Mouse (Mus musculus) forebrain, embryonic 10.5 days (tissue): Measurements from ENCODE around the gene Naa15. TPM values are rescaled to one million over a fixed set of nuclear protein-coding genes. Genes with fewer than 3 reads are reported as not detected.
"Not testable (repeated sequence)": the region's sequence is repeated elsewhere in the genome, so short reads cannot be mapped to it uniquely, and the experiment has no call there.

ENCODE experiments used
- DNase-seq: peaks from one replicate; pipeline ENCODE4 v3.0.0-alpha.2; 2017; ENCODE audit warnings: low spot score; ENCODE audit errors: extremely low spot score
- H3K27ac ChIP-seq: fragments of 300-500 bp; sonication (generic); 2 replicates; pipeline ENCODE4 v1.5.1; 2016; ENCODE audit warnings: mild to moderate bottlenecking
- H3K27me3 ChIP-seq: fragments of 300-500 bp; sonication (generic); 2 replicates; pipeline ENCODE4 v1.6.1; 2016; ENCODE audit warnings: mild to moderate bottlenecking; ENCODE audit not compliant: poor library complexity, severe bottlenecking
- H3K36me3 ChIP-seq: fragments of 300-500 bp; sonication (generic); replicated peaks from 2 replicates; pipeline ENCODE4 v1.6.1; 2016; ENCODE audit warnings: mild to moderate bottlenecking, moderate library complexity
- H3K4me1 ChIP-seq: fragments of 300-500 bp; sonication (generic); 2 replicates; pipeline ENCODE4 v1.6.1; 2016
- H3K4me3 ChIP-seq: fragments of 300-500 bp; sonication (generic); 2 replicates; pipeline ENCODE4 v1.5.1; 2016; ENCODE audit warnings: mild to moderate bottlenecking, moderate library complexity
- H3K9me3 ChIP-seq: fragments of 300-500 bp; sonication (generic); 2 replicates; pipeline ENCODE4 v1.6.1; 2016; ENCODE audit warnings: mild to moderate bottlenecking, moderate library complexity
- WGBS: fragments of 180-500 bp; shearing (Covaris S2); methylation state at CpG from one replicate; pipeline ENCODE4 v1.1.7; 2016; 5-methylcytosine and 5-hydroxymethylcytosine counted together
- polyA plus RNA-seq: library from polyadenylated mRNA; unstranded; fragments of >200 nt; fragmentation: Nextera tagmentation; extraction: Ambion mirVana; gene quantifications from 2 replicates; pipeline ENCODE4 v1.2.1, GENCODE M21; 2016

The Naa15 gene
- polyA plus RNA-seq, 1 experiment from 2014 or later = 68.3 TPM

DNA sequence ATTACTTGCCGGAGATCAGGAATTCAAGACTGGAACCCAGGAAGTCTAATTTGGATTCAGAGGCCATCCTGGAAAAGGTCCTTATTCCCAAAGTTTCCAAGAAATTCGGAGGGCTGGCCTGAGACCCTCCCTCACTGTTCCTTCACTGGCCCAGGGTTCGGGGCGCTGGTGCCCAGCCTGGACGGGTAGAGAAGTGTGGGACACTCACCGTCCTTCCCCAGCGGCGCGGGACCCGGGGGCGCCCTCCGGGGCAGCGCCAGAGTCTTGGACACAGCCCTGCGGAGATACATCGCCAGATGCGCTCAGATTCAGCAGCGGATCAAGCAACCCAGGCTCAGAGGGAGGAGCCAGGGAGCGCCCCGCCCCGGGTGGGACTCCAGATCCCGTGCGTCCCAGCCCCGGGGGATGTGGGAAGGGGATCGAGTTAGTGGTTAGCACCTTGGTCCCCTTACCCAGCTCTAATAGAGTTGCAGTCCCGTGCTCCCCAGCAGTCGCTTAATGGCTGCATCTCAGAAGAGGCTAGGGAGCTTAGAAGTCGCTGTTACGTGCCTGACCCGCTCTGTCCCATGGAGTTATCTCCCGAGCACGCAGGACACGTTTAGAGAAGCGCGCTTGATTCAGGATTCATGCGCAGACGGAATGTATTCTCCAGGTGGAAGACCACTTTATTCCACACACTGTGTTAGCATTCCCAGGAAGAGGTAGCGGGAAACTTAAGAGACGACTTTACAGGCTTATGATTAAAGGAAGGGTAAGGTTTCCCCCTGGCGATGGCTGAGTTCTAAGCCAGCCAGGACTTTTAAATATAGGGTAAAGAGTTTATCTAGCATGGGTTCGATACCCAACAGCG, 18.5 kb upstream of the Naa15 start, which contains the start of gene Mgarp:
Gene Mgarp (minus strand): TSS at position 520 of the 850 bp plus-strand sequence.
- peaks cover 49% of the 10 kb centered on the region for H3K27me3 ChIP-seq
- WGBS = 2% methylated on average over 41 of the region's 41 CpGs

DNA sequence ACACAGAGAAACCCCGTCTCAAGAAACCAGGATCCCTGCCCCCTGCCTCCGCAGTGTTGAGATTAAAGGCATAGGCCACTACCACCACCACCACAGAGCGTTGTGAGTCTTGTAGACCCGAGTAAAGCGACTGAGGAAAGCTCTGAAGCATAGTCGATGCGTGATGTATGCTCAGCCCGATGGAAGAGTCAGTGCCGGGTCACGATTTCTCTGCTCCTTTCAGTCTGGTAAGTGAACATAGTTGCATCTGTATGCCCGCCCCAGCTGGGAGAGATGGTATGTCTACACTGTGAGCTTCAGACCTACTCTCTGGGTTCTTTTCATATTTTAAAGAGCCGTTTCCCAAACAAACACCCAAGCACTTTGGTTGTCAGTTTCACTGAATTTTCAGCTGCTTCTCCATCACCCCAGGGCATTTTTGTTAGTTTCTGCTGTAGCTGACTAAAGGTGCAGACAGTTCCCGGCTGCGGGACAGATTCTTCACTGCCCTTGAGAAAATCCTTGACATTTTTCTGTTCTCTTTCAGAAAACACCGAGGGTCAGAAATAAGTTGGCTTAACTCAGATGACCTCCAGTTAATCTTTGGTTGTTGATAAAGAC, 17.1 kb upstream of the Naa15 start:
- Histone ChIP-seq H3K27me3 (peaks cover 49% of the 10 kb centered on the region), H3K4me3 (no peak overlapping the region), H3K4me1 (peaks cover 36% of the 10 kb centered on the region), H3K9me3 (no peaks in the 10 kb centered on the region), H3K36me3 (peaks cover 4% of the 10 kb centered on the region), H3K27ac (no peak overlapping the region)
- WGBS = 56% methylated on average over 15 of the region's 15 CpGs
- DNase-seq = no peak

More for the DNA sequence above, 18.5 kb upstream of the Naa15 start, which contains the start of gene Mgarp:
- DNase-seq = peak; percentile 76
- Histone ChIP-seq H3K36me3 (no peaks in the 10 kb centered on the region), H3K4me3 (peak within 1 kb of the TSS; percentile 56), H3K27ac (peak within 1 kb of the TSS; percentile 75), H3K4me1 (peaks cover 36% of the 10 kb centered on the region), H3K9me3 (no peaks in the 10 kb centered on the region)

DNA sequence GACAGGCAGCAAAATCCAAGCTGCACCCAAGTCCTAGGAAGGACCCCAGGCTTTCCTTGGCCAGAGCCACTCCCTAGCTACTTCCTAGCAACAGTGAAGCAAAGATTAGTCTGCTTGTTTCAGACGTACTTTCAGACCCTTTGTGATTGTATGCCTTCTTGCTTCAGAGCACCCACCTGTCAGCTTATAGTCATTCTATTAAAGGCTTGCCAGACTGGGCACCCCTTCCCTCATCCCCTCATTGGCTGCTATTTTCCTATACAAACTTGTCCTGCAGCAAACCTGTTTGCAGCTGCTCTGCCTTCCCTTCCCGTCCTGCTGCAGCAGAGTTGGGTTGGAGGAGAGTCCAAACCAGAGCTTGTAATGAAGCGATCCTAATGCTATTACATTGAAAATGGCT, 16.3 kb upstream of the Naa15 start:
- H3K4me1 ChIP-seq = peaks cover 36% of the 10 kb centered on the region
- peaks cover 13% of the 10 kb centered on the region for H3K36me3 ChIP-seq
- 12% methylated on average over 3 of the region's 3 CpGs for WGBS
- H3K27me3 ChIP-seq = peaks cover 49% of the 10 kb centered on the region
- no peak for DNase-seq
- H3K9me3 ChIP-seq = no peaks in the 10 kb centered on the region
- no peak overlapping the region for H3K4me3 ChIP-seq
- no peak overlapping the region for H3K27ac ChIP-seq

DNA sequence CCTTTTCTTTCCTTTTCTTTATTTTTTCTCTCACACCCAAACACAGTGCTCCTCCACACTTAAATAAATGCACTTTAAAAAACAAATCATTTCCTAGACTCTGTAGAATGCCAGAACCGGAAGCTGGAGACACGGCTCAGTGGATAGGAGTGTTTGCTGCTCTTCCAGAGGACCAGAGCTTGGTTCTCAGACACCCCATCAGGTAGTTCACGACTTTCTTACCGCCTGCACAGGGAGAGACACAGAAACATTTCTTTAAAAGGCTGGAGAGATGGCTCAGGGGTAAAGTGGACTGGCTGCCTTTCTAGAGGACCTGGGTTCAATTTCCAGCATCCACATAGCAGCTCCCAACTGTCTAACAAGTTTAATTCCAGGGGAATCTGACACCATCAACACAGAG, 15.4 kb upstream of the Naa15 start:
- WGBS = 76% methylated on average over 4 of the region's 4 CpGs
- peaks cover 21% of the 10 kb centered on the region for H3K36me3 ChIP-seq
- DNase-seq = no peak

DNA sequence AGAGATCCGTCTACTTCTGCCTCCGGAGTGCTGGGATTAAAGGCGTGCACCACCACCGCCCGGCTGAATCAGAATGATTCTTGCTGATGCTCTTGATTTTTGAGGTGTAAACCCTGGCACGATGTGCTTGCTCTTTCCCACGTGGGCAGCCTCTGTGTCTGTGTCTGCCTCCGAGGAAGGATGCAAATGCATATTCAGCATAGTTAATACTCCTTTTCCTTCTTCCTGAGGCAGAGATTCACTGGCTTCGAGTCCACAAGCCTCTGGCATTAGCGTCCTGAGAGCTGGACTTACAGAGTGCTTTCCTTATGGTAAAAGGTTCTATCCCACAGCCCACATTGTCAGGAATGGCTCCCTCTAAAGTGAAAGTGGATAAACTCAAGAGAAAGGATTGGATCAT, 14.3 kb upstream of the Naa15 start:
- Histone ChIP-seq H3K36me3 (peaks cover 33% of the 10 kb centered on the region), H3K9me3 (no peaks in the 10 kb centered on the region), H3K27ac (no peak overlapping the region), H3K27me3 (peaks cover 36% of the 10 kb centered on the region), H3K4me3 (no peak overlapping the region), H3K4me1 (peaks cover 33% of the 10 kb centered on the region)
- 79% methylated on average over 10 of the region's 10 CpGs for WGBS
- no peak for DNase-seq

More for the DNA sequence above, 15.4 kb upstream of the Naa15 start:
- Histone ChIP-seq H3K27ac (no peak overlapping the region), H3K4me1 (peaks cover 36% of the 10 kb centered on the region), H3K4me3 (no peak overlapping the region), H3K9me3 (no peaks in the 10 kb centered on the region), H3K27me3 (peaks cover 48% of the 10 kb centered on the region)

DNA sequence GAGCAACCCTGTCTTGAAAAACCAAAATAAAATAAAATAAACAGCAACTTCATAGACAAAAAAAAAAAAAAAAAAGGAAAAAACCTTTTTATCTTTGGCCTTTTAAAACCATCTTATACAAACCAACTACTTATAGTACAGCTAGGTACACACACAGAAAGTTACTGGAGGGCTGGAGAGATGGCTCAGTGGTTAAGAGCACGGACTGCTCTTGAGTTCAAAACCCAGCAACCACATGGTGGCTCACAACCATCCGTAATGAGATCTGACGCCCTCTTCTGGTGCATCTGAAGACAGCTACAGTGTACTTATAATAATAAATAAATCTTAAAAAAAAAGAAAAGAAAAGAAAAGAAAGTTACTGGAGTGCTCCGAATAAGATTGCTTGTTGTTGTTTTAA, 12.9 kb upstream of the Naa15 start:
- not testable (repeated sequence) for H3K27ac ChIP-seq, H3K4me3 ChIP-seq, DNase-seq, H3K9me3 ChIP-seq
- Histone ChIP-seq H3K27me3 (peaks cover 22% of the 10 kb centered on the region), H3K36me3 (peaks cover 47% of the 10 kb centered on the region), H3K4me1 (peaks cover 23% of the 10 kb centered on the region)
- WGBS = 71% methylated on average over 4 of the region's 4 CpGs

DNA sequence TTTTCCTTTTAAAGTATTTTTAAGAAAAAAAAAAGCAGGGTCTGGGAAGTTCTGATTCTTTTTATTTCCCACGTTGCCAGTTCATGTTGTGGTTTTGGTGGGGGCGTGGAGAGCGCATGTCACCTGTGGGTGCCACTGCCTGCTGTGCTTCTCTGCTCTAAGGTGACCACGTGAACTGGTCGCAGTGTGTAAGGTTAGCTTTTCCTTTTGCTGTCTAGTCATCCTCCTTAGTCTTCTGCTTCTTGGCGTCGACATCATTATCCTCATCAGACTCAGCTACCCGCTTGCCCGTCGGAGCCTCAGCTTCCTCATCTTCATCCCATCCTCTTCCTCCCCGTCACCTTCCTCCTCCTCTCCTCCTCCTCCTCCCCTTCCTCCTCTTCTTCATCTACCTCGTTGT, 12.3 kb upstream of the Naa15 start:
- no peak for DNase-seq
- H3K36me3 ChIP-seq = peaks cover 49% of the 10 kb centered on the region
- no peak overlapping the region for H3K27ac ChIP-seq
- no peaks in the 10 kb centered on the region for H3K9me3 ChIP-seq
- no peak overlapping the region for H3K4me3 ChIP-seq
- 96% methylated on average over 12 of the region's 12 CpGs for WGBS
- peaks cover 28% of the 10 kb centered on the region for H3K4me1 ChIP-seq
- H3K27me3 ChIP-seq = peaks cover 17% of the 10 kb centered on the region

DNA sequence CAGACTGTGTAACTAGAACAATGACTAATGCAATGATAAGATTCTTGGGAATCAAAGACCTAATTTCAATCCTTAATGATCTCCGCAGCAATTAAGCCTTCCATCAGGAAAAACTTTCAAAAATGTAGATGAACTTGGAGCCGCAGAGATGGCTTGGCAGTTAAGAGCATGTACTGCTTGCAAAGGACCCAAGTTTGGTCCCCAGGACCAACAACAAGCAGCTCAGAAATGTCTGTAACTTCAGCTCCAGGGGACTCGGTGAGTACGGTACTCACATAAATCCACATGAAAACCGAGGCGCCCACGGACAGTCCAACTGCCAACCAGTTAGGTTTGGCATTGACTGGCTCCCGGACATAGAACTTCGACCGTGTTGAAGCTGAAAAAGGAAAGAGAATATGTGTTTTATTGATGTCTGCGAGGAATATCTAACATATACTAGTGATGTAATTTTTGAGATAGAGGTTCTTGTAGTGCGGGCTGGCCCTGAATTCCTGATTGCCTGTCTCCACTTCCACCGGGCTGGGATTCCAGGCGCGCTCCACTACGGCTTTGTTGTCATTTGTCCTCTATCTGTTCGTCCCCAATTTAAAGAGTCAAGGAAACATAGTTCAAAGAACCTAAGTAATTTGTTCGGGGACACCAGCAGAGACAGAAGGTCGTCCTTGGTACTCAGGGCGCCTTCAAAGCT, 6.9 kb upstream of the Naa15 start:
- peaks cover 42% of the 10 kb centered on the region for H3K36me3 ChIP-seq
- H3K27me3 ChIP-seq = no peaks in the 10 kb centered on the region
- H3K9me3 ChIP-seq = no peaks in the 10 kb centered on the region
- H3K4me1 ChIP-seq = peaks cover 21% of the 10 kb centered on the region
- peak overlapping the region; percentile 98 for H3K27ac ChIP-seq
- DNase-seq = peak; percentile 27
- peak overlapping the region; percentile 85 for H3K4me3 ChIP-seq
- WGBS = 24% methylated on average over 20 of the region's 20 CpGs

DNA sequence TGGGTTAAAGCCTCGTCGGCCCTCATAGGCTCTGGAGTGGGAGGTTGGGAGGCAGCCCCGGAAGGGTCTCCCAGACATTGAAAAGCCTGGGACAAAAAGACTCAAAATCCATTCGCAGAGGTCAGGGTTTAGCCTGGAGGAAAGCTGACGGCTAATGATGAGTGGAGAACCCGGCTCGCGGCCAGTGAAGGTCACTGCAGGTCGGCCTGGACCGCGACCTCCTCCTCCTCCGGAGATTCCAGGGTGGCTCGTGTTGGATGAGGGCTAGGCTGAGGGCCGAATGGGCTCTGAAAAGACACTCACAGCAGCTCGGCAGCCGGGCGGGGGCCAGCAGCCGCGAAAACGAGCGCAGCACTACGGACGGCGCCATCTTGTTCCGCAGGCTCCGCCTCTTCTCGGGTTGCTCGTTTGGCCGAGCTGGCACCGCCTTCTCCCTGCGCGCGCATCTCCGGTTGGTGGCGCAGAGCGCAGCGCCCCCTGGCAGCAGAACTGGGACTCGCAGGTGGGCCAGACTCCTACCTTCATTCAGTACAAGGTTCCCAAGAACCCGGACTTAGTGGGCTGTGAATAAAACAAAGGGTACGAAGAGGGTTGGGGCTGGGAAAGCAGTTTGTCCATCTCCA, 6.3 kb upstream of the Naa15 start, which contains the start of gene Ndufc1:
Gene Ndufc1 (minus strand): TSS at position 428 of the 623 bp plus-strand sequence.
- peaks cover 21% of the 10 kb centered on the region for H3K4me1 ChIP-seq
- peak within 1 kb of the TSS; percentile 85 for H3K4me3 ChIP-seq
- under 1% methylated on average over 40 of the region's 40 CpGs for WGBS
- H3K36me3 ChIP-seq = peaks cover 36% of the 10 kb centered on the region
- peak; percentile 98 for DNase-seq
- no peaks in the 10 kb centered on the region for H3K9me3 ChIP-seq
- peak within 1 kb of the TSS; percentile 98 for H3K27ac ChIP-seq
- H3K27me3 ChIP-seq = no peaks in the 10 kb centered on the region

DNA sequence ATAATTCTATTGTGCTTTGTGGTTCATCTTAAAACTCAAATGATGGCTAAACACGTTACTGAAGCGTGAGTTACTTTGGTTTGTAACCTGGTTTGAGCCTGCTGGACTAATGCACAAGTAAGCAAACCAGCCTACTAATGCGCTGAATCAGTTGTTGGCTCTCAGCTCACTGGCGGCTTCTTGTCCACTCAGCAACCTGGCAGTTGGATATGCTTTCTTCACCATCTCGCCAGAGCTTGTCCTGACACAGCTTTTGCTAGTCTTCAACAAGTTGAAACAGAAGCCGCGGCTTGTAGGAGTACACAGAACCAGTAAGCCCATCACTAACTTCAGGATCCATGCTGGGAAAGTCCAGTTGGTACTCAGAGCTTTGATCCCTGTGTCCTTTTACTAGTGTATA, 2.5 kb upstream of the Naa15 start:
- Histone ChIP-seq H3K27ac (no peak overlapping the region), H3K4me1 (peaks cover 24% of the 10 kb centered on the region), H3K36me3 (no peaks in the 10 kb centered on the region), H3K9me3 (no peaks in the 10 kb centered on the region), H3K4me3 (no peak overlapping the region), H3K27me3 (no peaks in the 10 kb centered on the region)
- 91% methylated on average over 7 of the region's 7 CpGs for WGBS
- no peak for DNase-seq

DNA sequence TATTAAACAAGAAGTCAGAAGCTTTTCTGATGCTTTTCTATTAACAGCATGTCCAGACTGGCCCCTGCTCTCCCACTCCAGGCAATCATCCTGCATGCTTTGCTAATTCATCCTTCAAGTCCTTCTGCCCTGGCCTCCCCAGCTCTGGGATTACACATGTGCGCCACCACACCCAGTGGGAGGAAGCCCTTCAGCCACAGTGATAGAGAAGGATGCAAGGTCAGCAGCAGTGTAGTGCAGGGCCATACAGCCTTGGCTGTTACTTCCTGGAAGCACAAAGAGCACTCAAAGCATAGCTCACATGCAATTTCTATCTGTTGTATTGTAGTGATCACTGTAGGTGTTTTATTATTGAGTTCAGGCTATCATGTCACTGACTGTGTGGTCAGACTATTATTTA, 1.7 kb upstream of the Naa15 start:
- H3K4me1 ChIP-seq = peaks cover 25% of the 10 kb centered on the region
- H3K9me3 ChIP-seq = no peaks in the 10 kb centered on the region
- 89% methylated on average over 1 of the region's 1 CpGs for WGBS
- DNase-seq = no peak
- no peaks in the 10 kb centered on the region for H3K36me3 ChIP-seq
- H3K27ac ChIP-seq = no peak overlapping the region
- no peaks in the 10 kb centered on the region for H3K27me3 ChIP-seq
- H3K4me3 ChIP-seq = no peak overlapping the region

DNA sequence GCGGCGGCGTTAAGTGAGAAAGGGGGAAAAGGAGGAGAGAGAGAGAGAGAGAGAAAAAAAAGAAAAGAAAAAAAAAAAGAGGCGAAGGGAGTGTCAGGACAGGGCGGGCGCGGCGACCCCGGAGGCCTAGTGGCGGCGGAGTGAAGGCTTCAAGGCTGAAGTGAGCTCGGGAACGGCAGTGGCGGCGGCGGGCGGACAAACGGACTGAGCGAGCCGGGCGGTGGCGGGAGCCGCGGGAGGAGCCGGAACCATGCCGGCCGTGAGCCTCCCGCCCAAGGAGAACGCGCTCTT, 1.1 kb downstream of the Naa15 start:
- Histone ChIP-seq H3K36me3 (peaks cover 13% of the 10 kb centered on the region), H3K4me3 (peak overlapping the region; percentile 100), H3K27me3 (no peaks in the 10 kb centered on the region), H3K4me1 (peaks cover 23% of the 10 kb centered on the region), H3K27ac (peak overlapping the region; percentile 96), H3K9me3 (no peaks in the 10 kb centered on the region)
- WGBS = under 1% methylated on average over 29 of the region's 30 CpGs
- no peak for DNase-seq
